In the genomic region with DNA sequence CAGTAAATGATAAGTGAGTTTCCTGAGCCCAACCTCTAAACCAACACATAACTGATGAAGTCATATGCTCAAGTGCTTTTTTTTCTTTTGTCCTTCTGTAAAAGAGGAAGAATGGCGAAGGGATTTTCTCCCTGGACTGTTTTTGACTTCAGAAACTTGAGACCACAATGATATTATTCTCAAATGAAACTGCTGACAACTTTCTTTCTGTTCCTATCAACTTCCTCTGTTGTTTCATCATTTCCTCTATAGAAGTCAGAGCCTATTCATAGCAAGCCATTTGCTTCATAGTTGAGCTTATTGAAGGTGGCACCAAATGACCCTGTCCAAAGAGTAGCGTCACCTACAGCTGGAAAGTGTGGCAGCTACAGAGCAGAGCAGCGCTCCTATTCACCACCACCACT, we compare ENCODE assay signal across 15 mouse cellular contexts.
DNase-seq lines count a peak whose midpoint lies in the region; ATAC-seq lines count a peak whose summit lies in the region.
"Had no signal": no experiment of that assay in that cellular context is flagged by ENCODE, and none has a peak within 500 bp of the region (broad histone marks: within the 10 kb centered on the region; RNA-seq: fewer than 3 reads in every experiment).

No protein-coding gene starts in this region.

- no peaks in the 10 kb centered on the region for H3K4me1 ChIP-seq in intestine, embryonic 16.5 days (ENCODE audit: control insufficient read depth, insufficient read depth, low read length)
- H3K4me1 ChIP-seq: embryonic facial prominence, embryonic 10.5 days; kidney, embryonic 15.5 days; limb, embryonic 12.5 days had no signal

- no peaks in the 10 kb centered on the region for H3K36me3 ChIP-seq in intestine, embryonic 16.5 days (ENCODE audit: control insufficient read depth, insufficient read depth, low read length)
- H3K36me3 ChIP-seq: embryonic facial prominence, embryonic 10.5 days; kidney, embryonic 15.5 days; limb, embryonic 12.5 days had no signal

- 80% methylated on average over 3 of the region's 3 CpGs for WGBS in intestine, embryonic 16.5 days

- peak; percentile 96 for ATAC-seq in megakaryocyte progenitor cell, adult 5-6 weeks (replicated peaks; ENCODE audit: poor library complexity)
- ATAC-seq in intestine, embryonic 16.5 days, result no peak

- no peak overlapping the region for H3K27ac ChIP-seq in intestine, embryonic 16.5 days (ENCODE audit: low read length)
- H3K27ac ChIP-seq: embryonic facial prominence, embryonic 10.5 days; hindbrain, embryonic 14.5 days; kidney, embryonic 15.5 days; limb, embryonic 12.5 days had no signal

- no peaks in the 10 kb centered on the region for H3K27me3 ChIP-seq in intestine, embryonic 16.5 days (replicated peaks; ENCODE audit: control insufficient read depth, insufficient read depth, low read length)
- H3K27me3 ChIP-seq: kidney, embryonic 15.5 days; limb, embryonic 12.5 days had no signal

- no peaks in the 10 kb centered on the region for H3K9me3 ChIP-seq in intestine, embryonic 16.5 days (ENCODE audit: control insufficient read depth, low read length)
- H3K9me3 ChIP-seq: embryonic facial prominence, embryonic 10.5 days; kidney, embryonic 15.5 days; limb, embryonic 12.5 days had no signal

- no peak overlapping the region for H3K4me2 ChIP-seq in intestine, embryonic 16.5 days (ENCODE audit: low read depth, low read length)
- H3K4me2 ChIP-seq: heart, embryonic 11.5 days; hindbrain, embryonic 14.5 days; kidney, embryonic 15.5 days; limb, embryonic 12.5 days had no signal

- H3K9ac ChIP-seq in intestine, embryonic 16.5 days (ENCODE audit: low read depth, low read length), result no peak overlapping the region
- H3K9ac ChIP-seq: hindbrain, embryonic 14.5 days; kidney, embryonic 15.5 days; limb, embryonic 12.5 days had no signal

- DNase-seq in kidney, adult 9 months, result peak; percentile 7
- no peak for DNase-seq in kidney, postnatal 36 days
- DNase-seq in CD4-positive helper T cell, adult 2 months (ENCODE audit: low read depth, low spot score), result peak; percentile 21
- DNase-seq in c-Kit-positive CD71-negative TER-119-negative erythroid progenitor cells, embryonic 14.5 days (ENCODE audit: low read depth), result peak; percentile 30
- no peak for DNase-seq in ovary, postnatal 14 days (ENCODE audit: low spot score)
- DNase-seq in cerebellum, adult 8-10 months, result no peak
- DNase-seq: cerebellum, adult 9-11 months; lung, postnatal 4 days had no signal

- H3K4me3 ChIP-seq in intestine, embryonic 16.5 days (ENCODE audit: low read length), result no peak overlapping the region
- H3K4me3 ChIP-seq: embryonic facial prominence, embryonic 10.5 days; kidney, embryonic 15.5 days; limb, embryonic 12.5 days had no signal

Comparison
In these comparisons a context has a peak if more than half of its experiments do, and no peak if none do; other contexts are left out.
1. DNase-seq: peak in kidney, adult 9 months (single experiment), CD4-positive helper T cell, adult 2 months (single experiment) and c-Kit-positive CD71-negative TER-119-negative erythroid progenitor cells, embryonic 14.5 days (single experiment); none in kidney, postnatal 36 days (0 of 2), ovary, postnatal 14 days (single experiment) and cerebellum, adult 8-10 months (single experiment).